Mouse (Mus musculus): Measurements from ENCODE around the gene Svop.

The Svop gene

DNA sequence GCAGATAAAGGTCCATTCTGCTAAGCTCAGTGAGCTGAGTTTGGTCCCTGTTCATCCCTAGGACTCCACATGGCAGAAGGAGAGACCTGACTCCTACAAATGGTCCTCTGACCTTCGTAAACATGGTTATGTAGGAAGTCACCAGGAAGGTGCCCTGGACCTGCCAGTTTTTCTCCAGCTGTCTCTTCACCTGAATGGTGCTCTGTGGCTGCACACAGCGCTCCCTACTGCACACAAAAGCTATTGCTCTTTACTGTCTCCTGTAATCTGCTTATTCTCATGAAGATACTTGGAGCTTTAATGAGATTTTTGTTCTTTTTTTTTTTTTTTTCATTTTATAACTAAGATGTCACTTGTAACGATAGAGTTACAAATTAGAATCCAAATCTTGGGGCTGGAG is 44.8 kb downstream of the Svop start:
- peak; percentile 41 for DNase-seq (ENCODE audit: low read depth, low spot score)

- DNase-seq (ENCODE audit: low read depth, low spot score): no peak
Measured at GRCm38 (mm10) chr5:114046151-114046550, 45.2 kb downstream of the Svop start.

GRCm38 (mm10) chr5:114045134-114045533 is 46.2 kb downstream of the Svop start:
- DNase-seq (ENCODE audit: low read depth, low spot score): peak; percentile 63

GRCm38 (mm10) chr5:114043800-114044199 is 47.6 kb downstream of the Svop start:
- DNase-seq (ENCODE audit: low read depth, low spot score): peak; percentile 23

GRCm38 (mm10) chr5:114041327-114041930 is 49.9 kb downstream of the Svop start:
- peak; percentile 59 for DNase-seq (ENCODE audit: low read depth, low spot score)

GRCm38 (mm10) chr5:114040911-114041310 is 50.5 kb downstream of the Svop start:
- no peak for DNase-seq (ENCODE audit: low read depth, low spot score)

- DNase-seq (ENCODE audit: low read depth, low spot score): no peak
Measured at GRCm38 (mm10) chr5:114040508-114040907, 50.9 kb downstream of the Svop start.

- no peak for DNase-seq (ENCODE audit: low read depth, low spot score)
Measured at GRCm38 (mm10) chr5:114035111-114035510, 56.3 kb downstream of the Svop start.

DNA sequence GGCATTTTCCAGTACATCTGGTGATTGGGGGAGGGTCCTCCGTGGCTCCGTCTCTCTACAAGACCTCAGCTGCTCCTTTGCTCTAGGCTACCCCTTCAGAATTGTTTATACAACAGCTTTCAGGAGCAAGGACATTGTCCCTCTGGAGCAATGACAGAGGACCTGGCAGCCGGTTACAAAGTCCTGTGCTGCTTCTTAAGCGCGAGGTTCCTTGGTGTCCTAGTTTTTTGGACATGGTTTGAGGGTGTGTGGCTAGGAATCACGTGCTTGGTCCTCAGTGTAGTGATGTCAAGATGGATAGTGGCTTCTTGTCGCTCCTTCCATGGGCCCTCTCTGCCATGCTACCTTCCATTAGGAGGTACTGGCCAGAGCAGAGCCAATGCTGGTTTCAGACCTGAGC is 57.0 kb downstream of the Svop start:
- DNase-seq (ENCODE audit: low read depth, low spot score): no peak

GRCm38 (mm10) chr5:114032161-114032763 is 59.1 kb downstream of the Svop start:
- DNase-seq (ENCODE audit: low read depth, low spot score): no peak

DNA sequence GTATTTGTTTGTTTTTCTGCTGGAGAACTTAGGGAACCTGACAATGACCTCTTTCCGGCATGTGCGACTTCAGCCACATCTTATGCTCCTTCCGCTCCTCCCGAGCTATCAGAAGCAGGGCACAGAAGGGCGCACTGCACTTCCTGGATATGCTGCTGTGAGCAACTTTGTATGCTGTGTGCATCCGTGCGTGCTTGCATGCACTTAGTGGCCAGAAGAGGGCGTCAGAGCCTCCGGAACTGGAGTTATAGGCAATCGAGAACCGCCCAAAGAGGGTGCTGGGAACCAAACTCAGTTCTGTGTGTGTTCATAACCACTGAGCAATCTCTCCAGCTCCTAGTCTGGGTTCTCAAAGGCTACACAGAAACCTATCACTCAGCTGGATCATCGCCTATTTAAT is 60.7 kb downstream of the Svop start:
- no peak for DNase-seq (ENCODE audit: low read depth, low spot score)

GRCm38 (mm10) chr5:114028111-114028510 is 63.3 kb downstream of the Svop start:
- no peak for DNase-seq (ENCODE audit: low read depth, low spot score)

GRCm38 (mm10) chr5:114027217-114027944 is 64.0 kb downstream of the Svop start:
- no peak for DNase-seq (ENCODE audit: low read depth, low spot score)

DNA sequence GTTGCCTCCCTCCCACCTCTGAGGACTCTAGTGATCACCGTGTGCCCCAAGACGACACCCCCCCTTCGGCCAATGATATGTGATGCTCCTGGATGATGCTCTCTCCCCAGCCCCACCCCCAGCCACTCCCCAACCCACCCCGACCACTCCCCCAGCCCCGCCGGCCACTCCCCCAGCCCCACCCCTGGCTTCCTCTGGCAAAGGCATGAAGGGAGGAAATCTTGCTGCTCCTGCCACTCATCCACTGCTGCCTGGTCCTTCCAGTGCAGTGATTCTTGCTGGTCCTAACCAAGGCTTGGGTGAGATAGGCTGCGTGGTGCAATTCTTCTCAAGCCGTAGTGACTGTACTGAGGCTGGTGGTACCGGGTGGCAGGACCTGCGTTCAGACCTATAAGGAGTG is 66.5 kb downstream of the Svop start:
- DNase-seq (ENCODE audit: low read depth, low spot score): peak; percentile 12

DNA sequence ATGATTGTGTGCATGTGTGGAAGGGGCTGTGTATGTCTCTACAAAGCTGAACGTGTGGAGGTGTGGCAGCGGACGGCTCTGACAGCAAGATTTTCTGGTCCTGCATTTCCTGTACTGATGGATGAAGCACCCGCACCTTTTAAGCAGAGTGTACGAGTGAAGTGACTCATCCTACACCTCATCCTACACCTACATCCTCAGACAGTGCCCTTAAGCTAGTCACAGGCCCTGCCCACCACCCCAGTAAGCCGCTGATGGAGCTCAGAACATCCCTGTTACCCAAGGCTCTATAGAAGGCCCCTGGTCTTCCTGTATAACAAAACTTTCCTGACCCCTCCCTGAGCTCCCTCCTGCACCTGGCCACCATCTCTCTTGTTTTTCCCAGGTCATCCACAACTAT is 67.0 kb downstream of the Svop start:
- peak; percentile 13 for DNase-seq (ENCODE audit: low read depth, low spot score)

DNA sequence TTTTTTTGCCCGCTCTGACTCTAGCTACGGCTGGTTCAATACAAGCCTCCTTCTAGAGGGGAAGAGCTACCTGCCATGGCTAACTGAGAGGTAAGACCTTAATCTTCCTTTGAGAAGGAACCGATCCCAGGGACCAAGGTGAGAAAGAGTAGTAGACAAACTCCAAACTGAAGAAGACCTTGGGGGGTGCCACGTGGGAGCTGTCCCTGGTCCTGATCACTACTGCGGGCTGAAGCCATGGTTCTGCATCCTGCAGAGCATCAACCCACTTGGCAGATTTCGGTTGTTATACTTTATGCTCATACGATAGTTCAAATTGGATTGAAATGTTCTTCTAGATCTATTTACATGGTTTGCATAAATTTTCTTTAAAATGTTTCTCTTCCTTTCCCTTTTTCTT is 76.2 kb downstream of the Svop start:
- DNase-seq (ENCODE audit: low read depth, low spot score): peak; percentile 23

DNA sequence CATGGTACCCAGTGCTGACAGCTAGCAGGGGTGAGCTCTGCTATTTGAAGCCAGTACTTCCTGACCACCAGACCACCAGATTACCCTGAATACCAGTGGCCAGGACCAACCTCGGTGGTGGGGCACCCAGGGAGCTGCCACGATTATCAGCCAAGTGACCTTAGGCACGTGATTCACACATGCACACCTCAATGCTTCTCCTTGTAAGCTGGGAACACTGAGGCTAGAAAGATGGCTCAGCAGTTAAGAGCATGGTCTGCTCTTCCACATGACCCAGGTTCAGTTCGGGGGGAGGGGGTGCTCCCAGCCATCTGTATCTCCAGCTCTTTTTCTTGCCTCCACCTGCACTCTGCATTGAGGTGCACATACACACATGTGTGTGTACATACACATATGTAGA is 82.3 kb downstream of the Svop start:
- no peak for DNase-seq (ENCODE audit: low read depth, low spot score)

DNA sequence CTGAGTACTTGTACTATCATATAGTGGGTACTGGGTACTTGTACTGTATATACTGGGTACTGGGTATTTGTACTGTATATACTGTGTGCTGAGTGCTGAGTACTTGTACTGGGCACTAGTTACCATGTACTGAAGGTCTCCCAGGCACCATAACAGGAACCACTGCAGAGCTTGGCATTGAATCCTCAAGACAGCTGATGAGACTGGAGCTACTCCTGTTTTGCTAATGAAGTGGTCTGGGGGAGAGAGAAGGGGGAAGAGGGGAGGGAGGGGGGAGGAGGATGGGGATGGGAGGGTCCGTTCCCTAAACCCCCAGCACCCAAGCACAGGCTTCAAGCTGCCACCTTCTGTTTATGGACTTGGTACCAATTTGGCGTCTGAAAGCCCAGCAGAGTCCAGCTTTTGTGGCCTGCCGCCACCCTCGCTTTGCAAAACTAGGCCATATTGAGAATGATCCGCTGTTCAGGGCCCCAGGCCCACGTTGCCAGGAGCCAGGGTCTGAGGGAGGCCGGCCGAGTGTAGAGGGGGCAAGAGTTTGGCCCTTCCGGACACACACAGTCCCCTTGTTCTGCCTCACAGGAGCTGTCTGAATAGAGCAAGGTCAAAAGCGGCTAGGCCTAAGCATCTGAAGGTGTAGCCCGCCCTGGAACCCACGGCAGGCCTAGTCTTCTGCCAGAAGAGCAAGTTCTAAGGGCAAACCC is 83.5 kb downstream of the Svop start:
- no peak for DNase-seq (ENCODE audit: low read depth, low spot score)

- DNase-seq (ENCODE audit: low read depth, low spot score): no peak
Measured at GRCm38 (mm10) chr5:114006974-114007373, 84.4 kb downstream of the Svop start.

DNA sequence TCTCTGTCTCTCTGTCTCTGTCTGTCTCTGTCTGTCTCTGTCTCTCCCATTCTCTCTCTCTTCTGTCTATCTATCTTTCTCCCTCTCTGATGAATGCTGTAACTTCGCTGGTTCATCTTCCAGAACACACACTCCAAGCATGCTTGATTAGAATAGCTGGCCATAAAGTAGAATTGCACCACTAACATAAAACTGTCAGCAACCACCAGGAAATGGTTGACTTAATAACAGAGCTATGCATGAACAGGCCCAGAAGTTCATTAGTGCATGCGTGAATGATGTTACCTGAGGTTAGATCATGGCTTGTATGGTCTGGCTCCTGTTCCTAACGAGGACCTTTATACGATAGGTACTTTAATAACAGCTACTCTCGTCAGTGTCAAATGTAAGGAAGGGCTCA is 86.3 kb downstream of the Svop start:
- no peak for DNase-seq (ENCODE audit: low read depth, low spot score)

- DNase-seq (ENCODE audit: low read depth, low spot score): no peak
Measured at GRCm38 (mm10) chr5:114004573-114004972, 86.8 kb downstream of the Svop start.

- DNase-seq (ENCODE audit: low read depth, low spot score): no peak
Measured at GRCm38 (mm10) chr5:114003542-114003941, 87.8 kb downstream of the Svop start, which contains the start of gene Dao. Gene Dao (plus strand): TSS chr5:114003703.

All from CD4-positive, CD25-positive, alpha-beta regulatory T cell, adult 2 months (primary cell).